Mouse (Mus musculus) cortical plate, adult 2 months (tissue): Measurements from ENCODE around the gene Atp2b1.

Experiments
- CTCF ChIP-seq: fragments of 200-500 bp; IDR thresholded peaks from 2 replicates; pipeline ENCODE4 v1.5.1; 2011; ENCODE audit warnings: mild to moderate bottlenecking, control low read depth, low read length; ENCODE audit not compliant: insufficient read depth; ENCODE audit errors: extremely low read depth
- POLR2A ChIP-seq: fragments of 200-500 bp; IDR thresholded peaks from 2 replicates; pipeline ENCODE4 v1.6.1; 2011; ENCODE audit warnings: mild to moderate bottlenecking, low read length, control low read depth; ENCODE audit not compliant: insufficient read depth; ENCODE audit errors: extremely low read depth

- TF ChIP-seq CTCF (no peak), POLR2A (no peak)
These were observed 47.9 kb downstream of the Atp2b1 start for GRCm38 (mm10) chr10:98962092-98962491.
